Mouse (Mus musculus) kidney, postnatal 14 days (tissue): ENCODE measurements around the gene Sowaha.

Experiments used
- DNase-seq: peaks from one replicate; pipeline ENCODE4 v3.0.0; 2022; ENCODE audit warnings: mixed read lengths

The Sowaha gene

GRCm38 (mm10) chr11:53469968-53470695, 9.9 kb downstream of the Sowaha start, which contains the start of gene Gm9837:
TSS of gene Gm9837 (minus strand) at chr11:53470479.
- peak; percentile 91 for DNase-seq

- no peak for DNase-seq
Observed at GRCm38 (mm10) chr11:53469294-53469967, 10.6 kb downstream of the Sowaha start.

- peak; percentile 81 for DNase-seq
Observed at GRCm38 (mm10) chr11:53466231-53466971, 13.7 kb downstream of the Sowaha start.

- DNase-seq = no peak
Observed at GRCm38 (mm10) chr11:53463551-53464424, 16.3 kb downstream of the Sowaha start.

GRCm38 (mm10) chr11:53461727-53462126, 18.3 kb downstream of the Sowaha start:
- no peak for DNase-seq

GRCm38 (mm10) chr11:53460192-53460591, 19.9 kb downstream of the Sowaha start:
- DNase-seq = no peak

- no peak for DNase-seq
Observed at GRCm38 (mm10) chr11:53458996-53459395, 21.1 kb downstream of the Sowaha start.

GRCm38 (mm10) chr11:53457372-53457954, 22.6 kb downstream of the Sowaha start:
- DNase-seq = no peak

GRCm38 (mm10) chr11:53456474-53457371, 23.4 kb downstream of the Sowaha start, which contains the start of the genes Gm10447 and Shroom1:
TSS of gene Gm10447 (minus strand) at chr11:53457110.
TSS of gene Shroom1 (plus strand) at chr11:53457205.
- DNase-seq = peak; percentile 73

- DNase-seq = no peak
Observed at GRCm38 (mm10) chr11:53453031-53453430, 27.0 kb downstream of the Sowaha start.

GRCm38 (mm10) chr11:53452396-53452795, 27.7 kb downstream of the Sowaha start:
- no peak for DNase-seq

GRCm38 (mm10) chr11:53451361-53451760, 28.7 kb downstream of the Sowaha start:
- DNase-seq = no peak

GRCm38 (mm10) chr11:53450070-53450705, 29.9 kb downstream of the Sowaha start:
- DNase-seq = no peak

GRCm38 (mm10) chr11:53448529-53448928, 31.5 kb downstream of the Sowaha start:
- peak; percentile 77 for DNase-seq

- no peak for DNase-seq
Observed at GRCm38 (mm10) chr11:53447996-53448395, 32.1 kb downstream of the Sowaha start.

GRCm38 (mm10) chr11:53446183-53446582, 33.9 kb downstream of the Sowaha start:
- DNase-seq = no peak

- DNase-seq = no peak
Observed at GRCm38 (mm10) chr11:53445562-53445961, 34.5 kb downstream of the Sowaha start.

- DNase-seq = peak; percentile 44
Observed at GRCm38 (mm10) chr11:53443861-53444260, 36.2 kb downstream of the Sowaha start.

- no peak for DNase-seq
Observed at GRCm38 (mm10) chr11:53441921-53442320, 38.2 kb downstream of the Sowaha start.

- no peak for DNase-seq
Observed at GRCm38 (mm10) chr11:53436338-53436737, 43.7 kb downstream of the Sowaha start.
